ENCODE assay signal across 8 mouse cellular contexts in the genomic region with DNA sequence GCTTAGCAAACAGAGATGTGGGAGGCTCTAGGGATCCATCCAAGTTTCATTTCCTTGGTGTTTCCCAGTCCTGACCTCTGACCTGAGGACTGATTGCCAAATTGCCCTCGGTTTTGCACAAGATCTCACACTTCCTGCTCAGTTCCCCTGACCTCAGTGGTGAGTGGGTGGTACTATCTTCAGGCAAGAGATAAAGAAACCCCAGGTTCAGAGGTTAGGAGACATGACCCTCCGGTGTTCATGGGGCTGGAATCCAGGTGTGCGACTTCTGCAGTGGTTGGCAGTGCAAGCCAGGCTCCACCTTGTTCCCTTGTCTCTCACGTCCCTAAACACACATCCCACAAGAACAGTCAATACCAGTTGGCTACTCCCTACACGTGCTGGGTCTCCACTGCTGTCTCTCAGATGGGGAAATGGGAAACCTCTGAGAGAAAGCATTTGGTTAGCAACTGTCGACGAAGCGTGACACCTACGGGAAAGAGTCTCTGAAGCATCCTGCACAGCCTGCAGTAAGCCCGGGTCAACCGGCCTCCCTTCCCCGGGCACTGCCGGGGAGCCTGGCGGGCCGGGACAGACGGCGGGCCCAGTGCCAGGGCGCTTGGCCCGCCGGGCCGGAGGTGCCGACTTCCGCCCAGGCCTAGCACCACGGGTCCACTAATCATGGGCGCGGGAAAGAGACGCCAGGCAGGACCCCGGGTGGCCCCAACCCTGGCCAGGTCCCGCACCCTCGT. TPM values are rescaled to one million over a fixed set of nuclear protein-coding genes. Genes with fewer than 3 reads are reported as not detected.
A peak's percentile ranks its signal among the peaks of the same experiment; 100 is the strongest.
DNase-seq lines count a peak whose midpoint lies in the region; ATAC-seq lines count a peak whose summit lies in the region.

No protein-coding gene starts in this region.

- peak overlapping the region; percentile 74 for H3K9ac ChIP-seq in forebrain, embryonic 14.5 days (ENCODE audit: low read length)
- peak overlapping the region; percentile 85 for H3K9ac ChIP-seq in hindbrain, embryonic 13.5 days
- peak overlapping the region; percentile 94 for H3K9ac ChIP-seq in limb, embryonic 12.5 days (replicated peaks)
- peak overlapping the region; percentile 77 for H3K9ac ChIP-seq in midbrain, embryonic 11.5 days (ENCODE audit: low read length)

- no peaks in the 10 kb centered on the region for H3K36me3 ChIP-seq in forebrain, embryonic 14.5 days (ENCODE audit: control insufficient read depth, insufficient read depth, low read length)
- H3K36me3 ChIP-seq in hindbrain, embryonic 13.5 days, result no peaks in the 10 kb centered on the region
- H3K36me3 ChIP-seq in limb, embryonic 12.5 days, result peaks cover 9% of the 10 kb centered on the region; the same call in 1 of the 2 replicates
- no peaks in the 10 kb centered on the region for H3K36me3 ChIP-seq in midbrain, embryonic 11.5 days (ENCODE audit: control insufficient read depth, insufficient read depth, low read length)

- DNase-seq in left cerebral cortex, adult 11 months (ENCODE audit: low spot score), result peak; percentile 42
- DNase-seq in left cerebral cortex, postnatal 36 days (ENCODE audit: low spot score in 2 of 2), result no peak
- DNase-seq in adrenal gland, postnatal 36 days, result peak; percentile 58 to 73
- DNase-seq in forebrain, embryonic 14.5 days (ENCODE audit: low spot score), result peak; percentile 14
- DNase-seq in midbrain, embryonic 11.5 days (ENCODE audit: low spot score, missing footprints), result peak; percentile 93
- peak; percentile 58 for DNase-seq in testis, postnatal 10 days (ENCODE audit: low spot score)

- no peak overlapping the region for H3K27ac ChIP-seq in forebrain, embryonic 14.5 days (ENCODE audit: low read depth, low read length)
- peak overlapping the region; percentile 90; the same call in 1 of the 2 replicates for H3K27ac ChIP-seq in hindbrain, embryonic 13.5 days
- H3K27ac ChIP-seq in limb, embryonic 12.5 days, result peak overlapping the region; percentile 96
- no peak overlapping the region for H3K27ac ChIP-seq in midbrain, embryonic 11.5 days (ENCODE audit: low read depth, low read length)

- H3K27me3 ChIP-seq in forebrain, embryonic 14.5 days (replicated peaks; ENCODE audit: control insufficient read depth, insufficient read depth, low read length), result no peaks in the 10 kb centered on the region
- no peaks in the 10 kb centered on the region for H3K27me3 ChIP-seq in hindbrain, embryonic 13.5 days
- H3K27me3 ChIP-seq in limb, embryonic 12.5 days, result no peaks in the 10 kb centered on the region
- no peaks in the 10 kb centered on the region for H3K27me3 ChIP-seq in midbrain, embryonic 11.5 days (ENCODE audit: control insufficient read depth, insufficient read depth, low read length)

- H3K4me1 ChIP-seq in forebrain, embryonic 14.5 days (ENCODE audit: control insufficient read depth, insufficient read depth, low read length), result 0 out of 2 replicates have a peak, but pooled peaks cover 3% of the 10 kb centered on the region
- peaks cover 44% of the 10 kb centered on the region for H3K4me1 ChIP-seq in hindbrain, embryonic 13.5 days (replicated peaks)
- H3K4me1 ChIP-seq in limb, embryonic 12.5 days (replicated peaks), result peaks cover 24% of the 10 kb centered on the region
- peaks cover 8% of the 10 kb centered on the region for H3K4me1 ChIP-seq in midbrain, embryonic 11.5 days (ENCODE audit: control insufficient read depth, insufficient read depth, low read length)

- WGBS in forebrain, embryonic 14.5 days, result 7% methylated on average over 30 of the region's 30 CpGs
- WGBS in hindbrain, embryonic 13.5 days, result 4% methylated on average over 30 of the region's 30 CpGs
- 2% methylated on average over 30 of the region's 30 CpGs for WGBS in limb, embryonic 12.5 days
- 4% methylated on average over 30 of the region's 30 CpGs for WGBS in midbrain, embryonic 11.5 days

- H3K9me3 ChIP-seq in forebrain, embryonic 14.5 days (replicated peaks; ENCODE audit: control insufficient read depth, low read length), result no peaks in the 10 kb centered on the region
- no peaks in the 10 kb centered on the region for H3K9me3 ChIP-seq in hindbrain, embryonic 13.5 days
- no peaks in the 10 kb centered on the region for H3K9me3 ChIP-seq in limb, embryonic 12.5 days
- H3K9me3 ChIP-seq in midbrain, embryonic 11.5 days (ENCODE audit: control insufficient read depth, low read length), result no peaks in the 10 kb centered on the region

- H3K4me2 ChIP-seq in forebrain, embryonic 14.5 days (ENCODE audit: low read length), result peak overlapping the region; percentile 69
- peak overlapping the region; percentile 62 for H3K4me2 ChIP-seq in hindbrain, embryonic 13.5 days
- H3K4me2 ChIP-seq in limb, embryonic 12.5 days, result peak overlapping the region; percentile 76
- peak overlapping the region; percentile 56 for H3K4me2 ChIP-seq in midbrain, embryonic 11.5 days

- no peak for ATAC-seq in forebrain, embryonic 14.5 days
- peak; percentile 12 for ATAC-seq in hindbrain, embryonic 13.5 days (ENCODE audit: low FRiP score)
- ATAC-seq in limb, embryonic 12.5 days (ENCODE audit: insufficient number of reproducible peaks, insufficient read depth, low FRiP score, low TSS enrichment, low read depth), result no peak; the same call in 1 of the 2 replicates
- ATAC-seq in midbrain, embryonic 11.5 days (ENCODE audit: low FRiP score), result no peak; the same call in none of the 2 replicates

- peak overlapping the region; percentile 81 for H3K4me3 ChIP-seq in forebrain, embryonic 14.5 days (ENCODE audit: low read depth, low read length)
- peak overlapping the region; percentile 90 for H3K4me3 ChIP-seq in hindbrain, embryonic 13.5 days
- peak overlapping the region; percentile 95 for H3K4me3 ChIP-seq in limb, embryonic 12.5 days (replicated peaks)
- peak overlapping the region; percentile 91 for H3K4me3 ChIP-seq in midbrain, embryonic 11.5 days (ENCODE audit: low read depth, low read length)

- intact Hi-C loops in left cerebral cortex, postnatal 36 days (cut with DNase I), result loop anchor here (5.0 to 10.0 kb wide), 2 partner anchors 155 to 203 kb away; no protein-coding TSS in a partner anchor

RNA-seq across cellular contexts. Expression of a gene that starts 1.3 kb away (rescaled TPM):
- total RNA-seq in left cerebral cortex, postnatal 36 days (2021), result 10 to 100 TPM; 65.1 to 71.8 TPM
- total RNA-seq in adrenal gland, postnatal 36 days (2021), result 100 to 1,000 TPM; 191 to 209 TPM
- 15.1 and 15.8 TPM in 2 replicates for polyA plus RNA-seq in forebrain, embryonic 14.5 days (2014; fragmentation: Nextera tagmentation; extraction: Ambion mirVana)
- 37.3 and 40.0 TPM in 2 replicates for polyA plus RNA-seq in hindbrain, embryonic 13.5 days (2015; fragmentation: Nextera tagmentation; extraction: Ambion mirVana)
- polyA plus RNA-seq in limb, embryonic 12.5 days (2016; fragmentation: Nextera tagmentation; extraction: Ambion mirVana), result 78.8 and 80.3 TPM in 2 replicates
- polyA plus RNA-seq in midbrain, embryonic 11.5 days (2014; fragmentation: Nextera tagmentation; extraction: Ambion mirVana), result 31.4 and 36.0 TPM in 2 replicates

RNA-seq across cellular contexts. Expression of a gene that starts 23.1 kb away (rescaled TPM):
- not detected for total RNA-seq in left cerebral cortex, postnatal 36 days (2021)
- total RNA-seq in adrenal gland, postnatal 36 days (2021), result not detected
- not detected in 2 replicates for polyA plus RNA-seq in forebrain, embryonic 14.5 days (2014; fragmentation: Nextera tagmentation; extraction: Ambion mirVana)
- not detected in 2 replicates for polyA plus RNA-seq in hindbrain, embryonic 13.5 days (2015; fragmentation: Nextera tagmentation; extraction: Ambion mirVana)
- polyA plus RNA-seq in limb, embryonic 12.5 days (2016; fragmentation: Nextera tagmentation; extraction: Ambion mirVana), result not detected in 2 replicates
- polyA plus RNA-seq in midbrain, embryonic 11.5 days (2014; fragmentation: Nextera tagmentation; extraction: Ambion mirVana), result not detected in 2 replicates

Comparison
In these comparisons a context has a peak if more than half of its experiments do, and no peak if none do; other contexts are left out.
1. DNase-seq: peak in left cerebral cortex, adult 11 months (single experiment), adrenal gland, postnatal 36 days (2 of 2), forebrain, embryonic 14.5 days (single experiment), midbrain, embryonic 11.5 days (single experiment) and testis, postnatal 10 days (single experiment); none in left cerebral cortex, postnatal 36 days (0 of 2).
2. H3K27ac ChIP-seq: peak in hindbrain, embryonic 13.5 days (single experiment) and limb, embryonic 12.5 days (single experiment); none in forebrain, embryonic 14.5 days (single experiment) and midbrain, embryonic 11.5 days (single experiment).
3. Peak in every context shown above with its lines, with median percentiles within 50 percentile points of each other: H3K4me2 ChIP-seq, H3K4me3 ChIP-seq and H3K9ac ChIP-seq.